Mouse (Mus musculus) G1E (cell line): ENCODE results near the gene Gzmm.
A peak's percentile ranks its signal among the peaks of the same experiment; 100 is the strongest.

Experiments
- CTCF ChIP-seq: IDR thresholded peaks from 2 replicates; pipeline ENCODE4 v1.5.1; 2012; ENCODE audit warnings: low read depth, low read length, inconsistent platforms, mixed read lengths
- GATA1 ChIP-seq: IDR thresholded peaks from 2 replicates; pipeline ENCODE4 v1.6.1; 2012; ENCODE audit warnings: borderline replicate concordance, low read length, inconsistent platforms, mixed read lengths
- GATA2 ChIP-seq: IDR thresholded peaks from 2 replicates; pipeline ENCODE4 v1.6.1; 2012; ENCODE audit warnings: low read depth, low read length, inconsistent platforms, borderline replicate concordance

DNA sequence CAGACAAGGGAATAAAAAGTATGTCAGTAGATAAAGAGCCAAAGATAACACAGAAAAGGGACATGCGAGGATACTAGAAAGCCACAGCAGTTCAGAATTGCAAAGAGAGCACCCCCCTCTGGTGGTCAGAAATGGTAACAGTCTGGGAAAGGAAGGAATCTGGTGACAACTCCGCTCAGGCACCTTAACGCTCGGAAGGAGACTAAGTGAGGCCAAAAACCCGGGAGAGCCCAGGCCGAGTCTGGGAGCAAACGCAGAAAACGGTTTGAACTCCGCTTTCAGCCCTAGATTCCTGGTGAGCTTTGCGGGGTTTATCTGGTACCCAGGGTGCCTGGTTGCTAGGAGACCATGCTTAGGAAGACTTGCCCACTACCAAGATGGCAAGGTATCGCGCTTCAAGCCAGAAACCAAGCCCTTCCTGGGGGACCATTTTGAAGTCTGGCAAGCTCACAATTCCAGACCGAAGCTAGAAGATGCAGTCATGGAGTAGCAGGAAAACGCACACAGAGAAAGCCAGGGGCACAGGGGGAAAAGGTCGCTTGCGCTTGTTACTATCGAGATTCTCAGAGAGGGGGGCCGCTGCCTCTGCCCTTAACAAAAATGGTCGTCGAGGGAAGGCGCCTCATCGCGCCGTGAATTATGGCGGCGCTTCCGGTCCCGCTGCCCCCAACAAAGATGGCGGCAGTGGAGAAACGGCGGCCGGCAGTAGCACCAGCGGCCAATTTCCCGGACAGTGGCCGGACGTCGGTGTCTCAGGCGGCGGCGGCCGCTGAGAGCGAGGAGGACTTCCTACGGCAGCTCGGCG, 19.8 kb upstream of the Gzmm start, which contains the start of gene Tpgs1:
- TF ChIP-seq CTCF: peak; percentile 77
- TF ChIP-seq GATA1: no peak
- TF ChIP-seq GATA2: no peak
